Mouse (Mus musculus) limb, embryonic 12.5 days (tissue): ENCODE measurements at regions not wholly inside any gene's neighbourhood (a gene's known extent, or its start where the extent isn't known, plus 50 kb on each side); places are given as distances from the start of the nearest gene placed in this dataset.

Source experiments
- ATAC-seq: fragments of 200-750 bp; cut with Nextera tagmentation; 2 replicates; pipeline ENCODE4 v1.8.0; 2017; ENCODE audit warnings: low read depth, moderate TSS enrichment; ENCODE audit not compliant: insufficient number of reproducible peaks, insufficient read depth, low FRiP score, low TSS enrichment
- H3K27ac ChIP-seq: fragments of 300-500 bp; sonication (generic); 2 replicates; pipeline ENCODE4 v1.5.1; 2016; ENCODE audit warnings: mild to moderate bottlenecking, moderate library complexity
- H3K27me3 ChIP-seq: fragments of 300-500 bp; sonication (generic); 2 replicates; pipeline ENCODE4 v1.6.1; 2016; ENCODE audit warnings: mild to moderate bottlenecking, moderate library complexity
- H3K36me3 ChIP-seq: fragments of 300-500 bp; sonication (generic); 2 replicates; pipeline ENCODE4 v1.6.1; 2016; ENCODE audit warnings: mild to moderate bottlenecking, moderate library complexity
- H3K4me1 ChIP-seq: fragments of 300-500 bp; sonication (generic); replicated peaks from 2 replicates; pipeline ENCODE4 v1.6.1; 2016
- H3K4me2 ChIP-seq: fragments of 300-500 bp; sonication (generic); 2 replicates; pipeline ENCODE4 v1.6.1; 2016; ENCODE audit warnings: mild to moderate bottlenecking, moderate library complexity
- H3K4me3 ChIP-seq: fragments of 300-500 bp; sonication (generic); replicated peaks from 2 replicates; pipeline ENCODE4 v1.5.1; 2016; ENCODE audit warnings: mild to moderate bottlenecking
- H3K9ac ChIP-seq: fragments of 300-500 bp; sonication (generic); replicated peaks from 2 replicates; pipeline ENCODE4 v1.6.1; 2016; ENCODE audit warnings: mild to moderate bottlenecking, moderate library complexity
- H3K9me3 ChIP-seq: fragments of 300-500 bp; sonication (generic); 2 replicates; pipeline ENCODE4 v1.6.1; 2016; ENCODE audit warnings: mild to moderate bottlenecking, moderate library complexity
- WGBS: fragments of 180-500 bp; shearing (Covaris S2); methylation state at CpG from one replicate; pipeline ENCODE4 v1.1.7; 2016; 5-methylcytosine and 5-hydroxymethylcytosine counted together

DNA sequence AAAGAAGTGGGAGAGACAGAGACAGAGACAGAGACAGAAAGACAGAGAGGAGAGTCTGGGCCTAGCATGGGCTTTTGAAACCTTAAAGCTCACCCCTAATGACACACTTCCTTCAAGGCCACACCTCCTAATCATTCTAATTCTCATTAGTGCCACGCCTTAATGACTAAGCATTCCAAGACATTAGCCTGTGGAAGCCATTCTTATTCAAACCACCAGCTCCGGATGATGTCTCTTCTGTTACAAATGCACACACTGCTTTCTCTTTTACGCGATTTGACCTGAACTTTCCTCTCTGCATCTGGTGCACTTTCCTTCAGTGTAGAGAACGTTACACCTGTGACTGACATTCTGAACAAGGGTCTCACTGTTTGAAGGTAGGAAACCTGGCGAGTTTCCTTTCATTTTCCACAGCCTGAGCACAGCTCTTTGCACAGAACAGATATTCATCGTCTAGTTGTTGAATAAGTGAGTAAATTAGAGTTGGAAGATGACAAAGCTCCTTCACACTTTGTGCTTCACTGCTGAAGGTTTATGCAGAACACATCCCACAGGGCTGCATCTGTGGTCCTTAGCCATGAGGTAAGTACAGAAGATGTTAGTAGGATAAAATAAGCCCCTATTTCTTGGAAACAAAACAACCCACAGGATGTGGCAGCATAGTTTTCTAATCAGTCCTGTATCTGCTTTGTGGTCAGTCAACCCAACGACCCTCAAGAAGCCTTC, 116.8 kb downstream of the Faxc start:
- ATAC-seq: no peak
- Histone ChIP-seq H3K36me3 (no peaks in the 10 kb centered on the region), H3K27me3 (no peaks in the 10 kb centered on the region), H3K4me3 (no peak overlapping the region), H3K4me1 (no peaks in the 10 kb centered on the region), H3K9me3 (no peaks in the 10 kb centered on the region), H3K9ac (no peak overlapping the region), H3K27ac (no peak overlapping the region), H3K4me2 (no peak overlapping the region)
- WGBS: 64% methylated on average over 8 of the region's 8 CpGs

DNA sequence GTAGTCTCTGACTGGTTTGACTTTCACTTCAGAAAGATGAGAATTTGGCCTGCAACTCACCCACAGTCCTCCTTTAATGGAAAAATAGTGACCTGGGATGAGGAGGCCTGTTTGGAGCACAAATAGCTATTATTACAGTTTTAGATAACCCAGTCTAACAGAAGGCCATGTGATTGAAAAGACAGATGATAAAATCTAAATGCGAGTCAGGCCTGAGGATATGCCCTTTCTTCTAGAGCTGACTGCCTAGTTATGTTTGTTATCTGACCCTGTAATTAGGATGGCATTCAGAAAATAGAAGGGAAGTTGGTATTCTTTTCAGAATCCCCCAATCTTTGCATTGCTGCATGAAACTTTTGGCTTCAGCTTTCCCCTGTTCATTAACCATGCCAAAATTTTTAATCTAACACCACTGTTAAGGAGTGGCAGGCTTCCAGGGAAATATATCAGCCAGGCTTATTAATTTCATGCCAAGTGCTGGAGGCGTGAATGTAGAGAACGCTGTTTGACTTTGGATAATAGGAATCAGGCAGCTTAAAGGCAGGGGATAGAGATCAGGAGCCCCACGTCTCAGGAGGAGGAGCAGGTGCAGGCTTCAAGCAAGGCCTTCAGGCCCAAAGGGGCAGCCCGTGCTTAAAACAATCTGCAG, 135.8 kb downstream of the Faxc start:
- Histone ChIP-seq H3K4me3 (no peak overlapping the region), H3K4me2 (no peak overlapping the region), H3K36me3 (no peaks in the 10 kb centered on the region), H3K27ac (no peak overlapping the region), H3K9me3 (no peaks in the 10 kb centered on the region), H3K9ac (no peak overlapping the region), H3K27me3 (no peaks in the 10 kb centered on the region), H3K4me1 (no peaks in the 10 kb centered on the region; the same call in 1 of the 2 replicates)
- ATAC-seq: no peak
- WGBS: 64% methylated on average over 5 of the region's 5 CpGs

DNA sequence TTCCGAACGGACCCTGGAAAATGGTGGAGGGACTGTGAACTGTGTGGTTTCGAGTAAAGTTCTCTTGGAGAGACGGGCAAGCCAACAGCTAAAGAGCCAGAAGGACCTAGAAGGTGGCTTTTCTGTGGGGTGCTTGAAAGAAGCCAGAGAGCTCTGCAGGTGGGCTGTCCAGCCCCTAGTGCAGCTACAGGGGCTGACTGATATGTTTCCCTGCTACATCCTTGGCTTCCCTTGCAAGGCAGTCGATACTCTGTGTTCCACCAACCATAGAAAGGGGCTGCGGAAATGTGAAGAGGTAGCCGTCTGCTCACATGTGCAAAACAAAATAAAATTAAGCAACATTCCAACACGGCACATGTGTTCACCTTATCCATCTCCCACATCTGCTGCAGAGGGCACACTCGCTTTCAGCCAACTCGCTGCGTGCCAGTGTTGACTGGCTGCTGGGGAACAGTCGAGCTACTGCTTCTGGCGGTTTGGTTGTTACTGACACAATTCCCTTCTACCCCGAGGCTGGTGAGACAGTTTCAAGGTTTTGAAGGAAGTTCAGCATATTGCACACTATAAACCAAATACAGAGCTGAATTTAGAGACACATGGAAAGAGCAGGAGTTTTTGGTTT, 136.7 kb downstream of the Faxc start:
- WGBS: 69% methylated on average over 14 of the region's 14 CpGs
- no peak overlapping the region for H3K9ac ChIP-seq
- ATAC-seq: no peak
- H3K4me1 ChIP-seq: no peaks in the 10 kb centered on the region; the same call in 1 of the 2 replicates
- H3K36me3 ChIP-seq: no peaks in the 10 kb centered on the region
- no peak overlapping the region for H3K27ac ChIP-seq
- H3K4me2 ChIP-seq: no peak overlapping the region
- H3K4me3 ChIP-seq: no peak overlapping the region
- H3K9me3 ChIP-seq: no peaks in the 10 kb centered on the region
- H3K27me3 ChIP-seq: no peaks in the 10 kb centered on the region

DNA sequence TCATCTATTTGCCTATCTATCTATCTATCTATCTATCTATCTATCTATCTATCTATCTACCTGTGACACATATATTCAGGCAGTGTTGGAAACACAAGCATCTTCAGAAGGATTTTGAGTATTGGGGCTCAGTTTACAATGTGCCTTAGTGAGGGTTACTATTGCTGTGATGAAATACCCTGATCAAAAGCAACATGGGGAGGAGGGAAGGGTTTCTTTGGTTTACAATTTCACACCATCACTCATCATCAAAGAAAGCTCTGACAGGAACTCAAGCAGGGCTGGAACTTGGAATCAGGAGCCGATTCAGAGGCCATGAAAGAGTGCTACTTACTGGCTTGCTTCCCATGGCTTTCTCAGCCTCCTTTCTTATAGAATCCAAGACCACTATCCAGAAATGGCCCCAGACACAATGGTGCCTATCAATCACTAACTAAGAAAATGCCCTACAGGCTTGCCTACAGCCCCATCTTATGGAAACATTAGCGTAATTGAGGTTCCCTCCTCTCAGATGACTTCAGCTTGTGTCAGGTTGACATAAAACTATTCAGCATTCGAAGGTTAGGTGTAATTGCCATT, 157.2 kb downstream of the Faxc start:
- Histone ChIP-seq H3K9ac (no peak overlapping the region), H3K4me3 (no peak overlapping the region), H3K27me3 (no peaks in the 10 kb centered on the region; the same call in 1 of the 2 replicates), H3K27ac (no peak overlapping the region), H3K4me2 (no peak overlapping the region), H3K9me3 (peaks cover 9% of the 10 kb centered on the region; the same call in 1 of the 2 replicates), H3K4me1 (peaks cover 20% of the 10 kb centered on the region), H3K36me3 (no peaks in the 10 kb centered on the region)
- 47% methylated on average over 3 of the region's 3 CpGs for WGBS
- no peak for ATAC-seq

DNA sequence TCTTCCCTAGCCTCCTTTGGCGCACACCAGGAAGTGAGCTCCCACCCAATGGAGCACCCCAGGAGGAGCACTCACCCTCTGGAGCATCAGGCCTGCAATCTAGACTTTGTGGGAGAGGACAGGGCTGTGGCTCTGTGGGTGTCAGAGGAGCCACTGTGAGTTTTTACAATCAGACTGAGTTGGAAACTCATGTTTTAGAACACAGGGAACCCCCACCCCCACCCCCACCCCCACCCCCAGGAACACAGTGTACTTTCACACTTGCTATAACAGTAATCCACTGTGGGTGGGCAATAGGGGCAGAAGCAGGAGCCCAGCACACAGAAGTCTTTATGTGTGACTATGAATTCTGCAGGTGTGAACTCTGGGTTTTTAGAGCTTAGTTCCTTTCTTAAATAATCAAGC, 158.5 kb downstream of the Faxc start:
- ATAC-seq: peak; percentile 82
- H3K4me2 ChIP-seq: no peak overlapping the region
- H3K27ac ChIP-seq: peak overlapping the region; percentile 74
- no peaks in the 10 kb centered on the region; the same call in 1 of the 2 replicates for H3K27me3 ChIP-seq
- no peak overlapping the region for H3K4me3 ChIP-seq
- peaks cover 20% of the 10 kb centered on the region for H3K4me1 ChIP-seq
- WGBS: 77% methylated on average over 1 of the region's 1 CpGs
- no peaks in the 10 kb centered on the region for H3K36me3 ChIP-seq
- H3K9ac ChIP-seq: no peak overlapping the region
- H3K9me3 ChIP-seq: no peaks in the 10 kb centered on the region

DNA sequence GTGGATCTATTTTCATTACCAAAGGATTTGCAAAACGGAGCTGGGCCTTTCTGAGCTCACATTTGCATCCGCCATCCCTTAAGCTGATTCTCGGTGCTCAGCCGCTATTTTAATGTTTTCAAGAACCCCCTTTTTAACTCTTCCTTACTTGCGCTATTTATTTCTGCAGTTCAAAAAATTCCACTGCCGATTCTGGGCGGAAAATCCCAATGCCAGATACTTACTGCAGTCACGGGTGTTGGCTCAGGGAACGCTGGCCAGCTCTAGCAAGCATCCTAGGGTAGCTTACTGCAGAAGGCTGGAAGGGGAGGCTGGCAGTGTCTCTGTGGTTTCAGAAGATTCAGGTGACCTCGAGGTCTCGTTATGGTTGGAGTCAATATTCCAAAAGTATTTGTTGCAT, 159.4 kb downstream of the Faxc start:
- no peak for ATAC-seq

DNA sequence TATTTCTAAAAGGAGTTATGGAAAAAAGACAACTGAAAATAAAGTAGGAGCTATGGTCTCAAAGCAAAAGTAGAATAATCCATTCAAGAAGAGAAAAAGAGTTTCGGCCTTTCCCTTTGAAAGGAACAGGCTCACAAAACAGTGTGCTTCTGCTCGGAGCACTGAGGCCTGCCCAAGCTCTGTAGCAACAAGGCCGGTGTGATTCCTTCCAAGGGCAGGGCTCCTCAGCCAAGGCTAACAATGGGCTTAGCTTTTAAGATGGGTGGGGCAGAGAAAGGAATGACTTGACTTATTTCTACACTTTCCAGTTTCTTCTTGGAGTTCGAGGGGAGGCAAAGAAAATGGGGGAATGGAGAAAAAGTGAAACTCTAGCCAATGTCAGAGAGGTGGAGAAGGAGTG, 161.4 kb downstream of the Faxc start:
- Histone ChIP-seq H3K9ac (no peak overlapping the region), H3K27me3 (no peaks in the 10 kb centered on the region)
- WGBS: 91% methylated on average over 4 of the region's 4 CpGs

More for the DNA sequence above, 159.4 kb downstream of the Faxc start:
- Histone ChIP-seq H3K9ac (no peak overlapping the region), H3K36me3 (no peaks in the 10 kb centered on the region), H3K27me3 (no peaks in the 10 kb centered on the region; the same call in 1 of the 2 replicates), H3K4me2 (no peak overlapping the region), H3K4me1 (peaks cover 21% of the 10 kb centered on the region), H3K27ac (peak overlapping the region; percentile 74; the same call in 1 of the 2 replicates), H3K4me3 (no peak overlapping the region), H3K9me3 (no peaks in the 10 kb centered on the region)
- 73% methylated on average over 11 of the region's 11 CpGs for WGBS

DNA sequence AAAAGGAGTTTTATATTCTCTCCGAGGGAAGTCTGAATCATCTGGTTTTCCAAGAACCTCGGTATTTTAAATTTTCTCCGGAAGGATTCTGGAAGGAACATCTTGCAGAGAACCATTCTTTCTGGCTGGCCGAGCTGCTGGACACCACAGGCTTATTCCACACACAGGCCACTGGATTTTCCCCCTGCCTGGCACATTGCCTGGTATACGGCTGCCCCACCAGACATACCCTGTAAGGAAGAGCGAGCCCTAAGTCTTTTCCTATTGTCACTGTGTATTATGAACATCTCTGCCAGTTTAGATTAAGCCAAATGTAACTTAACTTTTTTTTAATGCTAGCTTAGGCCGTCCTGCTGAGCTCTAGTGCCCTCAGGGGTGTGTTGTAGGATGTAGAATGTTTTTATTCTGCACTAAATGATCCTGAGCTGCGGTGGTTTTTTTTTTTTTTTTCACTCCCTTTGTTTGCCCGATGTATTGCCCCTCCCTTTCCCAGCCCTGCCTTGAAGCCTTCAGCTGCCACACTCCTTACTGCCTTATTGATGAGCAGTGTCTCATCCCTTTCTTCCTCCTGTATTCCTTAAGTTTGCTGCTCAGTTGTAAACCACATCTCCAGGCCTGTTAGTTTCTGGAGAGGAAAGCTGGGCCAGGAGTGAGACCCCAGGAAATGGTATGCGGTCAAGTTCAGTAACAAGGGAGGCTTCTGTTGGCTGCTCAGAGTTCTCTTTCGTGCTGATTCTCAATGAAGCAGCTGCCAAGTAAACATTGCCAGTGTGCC, 164.3 kb downstream of the Faxc start:
- no peak overlapping the region for H3K4me3 ChIP-seq
- H3K27me3 ChIP-seq: no peaks in the 10 kb centered on the region
- peak overlapping the region; percentile 66 for H3K27ac ChIP-seq
- no peak; the same call in 1 of the 2 replicates for ATAC-seq
- no peak overlapping the region for H3K9ac ChIP-seq
- H3K36me3 ChIP-seq: no peaks in the 10 kb centered on the region
- H3K9me3 ChIP-seq: no peaks in the 10 kb centered on the region
- no peak overlapping the region for H3K4me2 ChIP-seq
- WGBS: 39% methylated on average over 11 of the region's 11 CpGs
- peaks cover 10% of the 10 kb centered on the region for H3K4me1 ChIP-seq

More for the DNA sequence above, 161.4 kb downstream of the Faxc start:
- Histone ChIP-seq H3K9me3 (no peaks in the 10 kb centered on the region), H3K4me1 (peaks cover 23% of the 10 kb centered on the region), H3K27ac (no peak overlapping the region), H3K4me2 (no peak overlapping the region), H3K36me3 (no peaks in the 10 kb centered on the region), H3K4me3 (no peak overlapping the region)
- no peak for ATAC-seq

DNA sequence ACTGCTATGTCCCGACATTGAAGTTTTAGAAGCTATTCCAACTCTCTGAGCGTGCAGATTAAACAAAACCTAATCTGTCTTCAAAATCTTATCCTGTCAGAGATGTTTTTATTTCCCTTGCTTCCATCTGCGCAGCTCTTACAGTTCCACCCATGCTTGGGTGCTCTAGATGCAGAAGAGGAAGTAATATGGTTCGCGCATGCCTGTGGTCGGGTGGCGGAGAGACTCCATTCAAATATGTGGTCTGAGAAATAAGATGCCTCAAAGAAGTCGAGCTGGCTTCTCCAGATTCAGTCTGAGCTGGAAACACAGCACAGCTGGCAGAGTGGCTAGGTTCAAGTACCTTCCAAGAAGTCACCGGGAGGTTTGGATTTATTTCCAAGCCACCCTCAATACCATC, 167.5 kb downstream of the Faxc start:
- WGBS: 90% methylated on average over 9 of the region's 9 CpGs

DNA sequence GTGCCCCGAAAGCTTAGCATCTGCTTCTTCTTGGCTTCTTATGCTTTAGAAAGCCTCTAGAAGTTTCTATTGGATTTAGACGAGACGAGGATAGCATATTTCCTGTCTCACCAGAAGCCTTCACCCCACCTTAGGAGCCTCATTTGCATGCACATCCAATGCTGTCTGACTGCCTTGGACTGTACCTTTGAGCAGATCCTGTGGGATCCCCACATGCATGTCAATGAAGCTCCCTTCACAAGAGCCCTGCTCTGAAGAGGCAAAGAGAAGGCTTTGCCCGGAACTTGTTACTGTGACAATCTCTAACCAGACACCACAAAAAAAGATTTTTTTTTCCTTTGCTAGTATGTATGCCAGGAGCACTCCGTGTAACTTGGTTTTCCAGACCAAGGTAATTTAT, 171.3 kb downstream of the Faxc start:
- WGBS: 80% methylated on average over 5 of the region's 5 CpGs
- ATAC-seq: no peak
- Histone ChIP-seq H3K36me3 (no peaks in the 10 kb centered on the region), H3K4me1 (no peaks in the 10 kb centered on the region), H3K4me2 (no peak overlapping the region), H3K27ac (no peak overlapping the region), H3K4me3 (no peak overlapping the region), H3K9me3 (no peaks in the 10 kb centered on the region), H3K27me3 (no peaks in the 10 kb centered on the region), H3K9ac (no peak overlapping the region)

More for the DNA sequence above, 167.5 kb downstream of the Faxc start:
- ATAC-seq: no peak
- Histone ChIP-seq H3K4me1 (peaks cover 8% of the 10 kb centered on the region), H3K27ac (no peak overlapping the region), H3K9ac (no peak overlapping the region), H3K27me3 (no peaks in the 10 kb centered on the region), H3K4me3 (no peak overlapping the region), H3K9me3 (no peaks in the 10 kb centered on the region), H3K4me2 (no peak overlapping the region), H3K36me3 (no peaks in the 10 kb centered on the region)
